Mouse (Mus musculus) right cerebral cortex, postnatal 4 days (tissue): ENCODE data around the gene Nlrp1a.

Experiments used
- DNase-seq: peaks from one replicate; pipeline ENCODE4 v3.0.0-alpha.2; 2022

Nlrp1a gene

DNA sequence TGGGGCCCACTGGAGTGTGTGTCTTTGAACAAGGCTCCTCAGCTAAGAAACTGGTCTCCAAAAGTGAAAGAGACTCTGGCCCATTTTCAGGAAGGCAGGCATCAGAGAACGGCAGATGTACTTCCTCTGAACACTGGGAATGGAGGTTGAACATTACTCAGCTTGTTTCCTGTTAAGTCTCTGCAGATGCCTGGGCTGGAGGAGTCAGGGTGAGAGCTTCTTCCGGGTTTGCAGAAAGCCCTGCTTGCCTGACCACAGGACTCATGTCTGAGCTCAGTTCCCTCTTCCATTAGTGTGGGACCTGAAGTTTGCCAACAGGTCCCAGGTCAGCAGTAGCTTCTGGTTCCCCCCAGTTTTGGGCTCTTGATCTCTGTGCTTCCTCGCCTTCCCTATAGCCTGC lies at the start of gene Nlrp1a:
Gene Nlrp1a, minus strand, starts transcription at position 44 of the 400 bp plus-strand sequence.
- no peak for DNase-seq

DNA sequence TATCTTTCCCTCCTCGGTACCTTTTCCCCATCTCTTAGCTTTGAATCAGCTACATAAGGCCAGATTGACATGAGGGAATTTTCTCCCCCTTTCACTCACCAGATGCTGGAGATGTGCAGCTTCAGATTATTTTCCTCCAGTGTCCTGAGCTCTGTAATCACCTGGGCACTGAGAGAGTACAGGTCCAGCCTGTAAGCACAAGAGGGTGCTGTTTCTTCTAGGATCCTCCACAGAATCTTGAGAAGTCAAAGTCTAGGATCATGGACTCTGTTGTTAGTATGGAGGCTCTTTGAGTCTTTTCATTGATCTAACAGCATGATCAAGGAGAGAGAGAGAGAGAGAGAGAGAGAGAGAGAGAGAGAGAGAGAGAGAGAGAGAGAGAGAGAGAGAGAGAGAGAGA lies 25.1 kb upstream of the Nlrp1a start:
- no peak for DNase-seq

DNA sequence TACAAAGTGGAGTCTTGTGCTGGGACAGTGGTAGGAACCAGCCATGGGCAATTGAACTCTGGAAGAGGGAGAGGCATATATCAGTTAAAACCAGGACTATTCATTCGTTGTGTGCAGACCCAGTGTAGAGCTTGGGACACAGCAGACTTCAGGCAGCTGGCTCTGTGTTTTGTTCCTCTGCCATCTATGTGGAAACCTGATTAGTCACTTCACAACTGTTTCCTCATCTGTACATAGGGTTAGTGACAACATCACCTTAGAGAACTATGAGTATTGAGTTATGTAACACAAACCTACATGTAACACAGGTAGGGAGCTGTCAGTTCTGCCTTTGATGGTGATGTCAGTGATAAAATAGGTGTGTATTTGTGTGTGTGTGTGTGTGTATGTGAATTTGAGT lies 19.6 kb upstream of the Nlrp1a start:
- DNase-seq: no peak

DNA sequence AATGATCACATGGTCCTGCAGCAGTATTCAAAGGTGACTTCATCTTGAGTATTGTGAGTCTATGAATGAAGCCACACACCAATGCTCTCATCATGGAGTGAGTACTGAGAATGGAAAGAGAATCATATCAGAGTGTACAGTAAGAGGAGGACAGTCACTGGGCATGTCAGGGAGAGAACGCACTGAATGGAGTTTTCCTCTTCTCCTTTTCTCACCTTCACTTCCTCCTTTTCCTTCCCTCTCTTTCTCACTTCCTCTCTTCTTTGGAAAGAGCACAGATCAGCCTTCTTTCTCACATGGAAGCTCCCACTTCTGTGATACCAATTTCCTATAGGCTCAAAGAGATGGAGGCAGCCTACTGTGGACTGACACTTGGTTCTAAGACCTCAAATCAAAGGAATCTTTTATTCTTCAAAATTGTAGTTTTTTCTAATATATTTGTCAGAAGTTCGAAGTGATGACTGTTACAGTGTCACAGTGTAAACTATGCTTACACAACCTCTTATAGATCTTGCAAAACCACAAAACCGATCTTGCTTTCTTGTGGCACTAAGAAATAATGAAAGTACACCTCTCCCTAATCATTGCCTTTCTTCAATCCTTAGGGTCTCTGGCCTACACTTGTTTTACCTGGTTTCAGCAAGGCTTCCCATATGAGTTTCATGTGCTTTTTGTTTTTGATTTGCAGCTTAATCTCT lies 15.1 kb upstream of the Nlrp1a start:
- DNase-seq: no peak

DNA sequence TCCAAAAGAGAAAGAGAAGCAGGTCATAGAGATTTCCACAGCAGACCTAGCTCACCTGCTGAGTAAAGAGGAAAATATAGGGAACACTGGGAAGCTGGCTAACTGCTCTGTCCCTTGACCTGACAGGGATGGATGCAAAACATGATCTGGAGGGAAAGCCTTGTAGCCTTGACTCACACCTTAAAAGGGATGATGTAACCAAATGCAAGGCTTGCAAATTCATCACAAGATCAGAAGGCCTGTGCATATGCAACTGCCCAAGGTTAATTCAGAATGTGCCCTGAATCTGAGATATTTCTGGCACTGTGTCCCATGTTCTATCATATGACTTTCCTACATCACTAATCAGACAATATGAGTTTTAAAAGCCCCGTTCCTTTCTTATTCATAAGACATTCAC lies 10.8 kb upstream of the Nlrp1a start:
- no peak for DNase-seq

DNA sequence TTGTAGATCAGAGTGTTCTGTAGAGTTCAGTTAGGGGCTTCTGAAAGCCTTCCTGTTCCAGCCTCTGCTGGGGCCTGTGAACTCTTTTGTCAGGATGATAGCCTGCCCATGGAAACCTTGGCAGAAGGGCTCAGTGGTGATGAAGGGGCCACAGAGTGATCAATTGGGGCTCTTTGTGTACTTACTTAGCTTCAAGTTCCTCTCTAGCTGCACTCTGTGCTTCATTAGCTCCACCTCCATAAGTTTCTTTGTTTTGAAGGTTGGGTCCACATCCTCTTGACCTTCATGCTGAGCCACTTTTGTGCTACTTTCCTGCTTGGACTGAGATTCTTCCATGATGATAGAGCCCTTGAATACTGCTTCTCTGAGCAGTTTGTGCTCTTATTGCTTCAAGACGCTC lies 2.5 kb downstream of the Nlrp1a start:
- no peak for DNase-seq

DNA sequence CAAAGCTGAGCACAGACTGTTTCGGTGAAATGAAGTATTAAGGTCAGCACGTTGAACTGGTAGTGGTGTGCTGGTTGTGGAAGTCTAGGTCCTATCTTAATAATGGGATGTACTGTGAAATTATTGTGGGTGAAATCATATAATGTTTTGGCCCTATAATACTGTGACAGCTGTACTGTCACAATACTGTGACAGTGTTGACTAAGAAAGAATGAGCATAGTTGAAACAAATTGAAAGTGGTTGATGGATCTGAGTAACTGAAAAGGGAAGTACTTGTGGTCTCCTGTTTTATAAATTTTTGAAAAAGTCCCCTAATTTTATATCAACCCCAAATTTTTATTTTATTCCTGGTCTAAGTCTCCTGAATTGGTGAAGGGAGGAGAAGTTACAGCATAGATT lies 37.4 kb downstream of the Nlrp1a start:
- DNase-seq: no peak

DNA sequence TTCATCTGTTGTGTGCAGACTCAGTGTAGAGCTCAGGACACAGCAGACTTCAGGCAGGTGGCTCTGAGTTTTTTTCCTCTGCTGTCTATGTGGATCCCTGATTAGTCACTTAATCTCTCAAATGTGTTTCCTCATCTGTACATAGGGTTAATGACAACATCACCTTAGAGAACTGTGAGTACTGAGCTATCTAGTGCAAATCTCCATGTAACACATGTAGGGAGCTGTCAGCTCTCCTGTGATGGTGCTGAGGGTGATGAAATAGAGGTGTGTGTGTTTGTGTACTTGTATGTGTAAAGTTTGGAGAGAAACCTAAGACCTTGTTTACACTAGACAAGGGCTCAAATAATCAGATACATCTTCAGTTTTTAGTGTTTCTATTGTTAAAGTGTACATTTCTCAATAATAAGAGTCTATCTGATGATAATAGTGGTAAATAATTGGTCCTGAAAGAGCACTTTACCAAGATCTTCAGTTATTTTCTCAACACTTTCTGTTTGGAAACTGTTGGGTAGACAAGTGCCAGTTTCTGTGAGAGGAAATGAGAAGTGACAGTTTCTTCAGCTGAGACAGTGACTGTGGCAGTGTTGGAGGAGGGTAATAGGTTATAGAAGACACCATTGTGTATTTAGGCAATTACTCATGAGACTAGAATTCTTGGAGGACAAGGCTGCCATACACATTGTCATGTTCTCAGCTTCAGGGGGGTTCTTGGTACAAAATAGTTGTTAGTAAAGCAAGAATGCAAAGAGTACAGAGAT lies 38.1 kb downstream of the Nlrp1a start:
- DNase-seq: no peak

DNA sequence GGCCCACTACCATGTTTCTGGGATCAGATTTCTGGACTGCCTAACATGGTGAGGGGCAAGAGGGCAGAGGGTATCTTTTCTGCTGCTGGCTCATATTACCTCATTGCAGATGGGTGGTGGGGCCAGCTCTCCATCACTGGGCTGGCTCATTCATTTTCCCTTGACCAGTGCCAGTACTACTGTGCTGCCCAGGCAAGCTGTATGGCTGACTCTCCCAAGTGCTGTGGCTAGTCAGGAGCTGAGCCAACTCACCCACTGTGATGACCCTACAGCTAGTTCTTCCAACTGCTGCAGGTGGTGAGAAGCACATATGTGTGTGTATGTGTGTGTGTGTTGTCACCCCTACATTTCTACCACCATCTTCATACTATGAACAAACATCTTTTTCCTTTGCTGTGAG lies 40.6 kb downstream of the Nlrp1a start:
- DNase-seq: no peak

DNA sequence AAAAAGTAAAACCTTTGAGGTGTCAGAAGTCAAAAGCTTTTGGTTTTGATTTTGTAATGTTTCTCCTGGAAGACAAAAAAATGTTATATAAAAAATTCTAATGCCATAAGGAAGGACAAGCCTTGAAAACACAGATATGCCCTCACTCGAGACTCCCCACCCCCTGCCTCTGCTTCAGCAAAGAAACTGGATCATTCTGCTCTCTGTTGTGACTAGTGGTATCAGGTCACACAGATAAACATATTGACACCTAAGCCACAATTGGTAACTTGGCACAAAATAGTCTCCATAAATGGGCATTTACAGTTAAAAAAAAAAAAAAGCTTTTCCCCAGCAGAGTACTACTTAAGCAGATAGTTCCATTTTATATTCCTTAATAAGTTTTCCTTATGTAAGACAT lies 68.2 kb downstream of the Nlrp1a start:
- DNase-seq: no peak

DNA sequence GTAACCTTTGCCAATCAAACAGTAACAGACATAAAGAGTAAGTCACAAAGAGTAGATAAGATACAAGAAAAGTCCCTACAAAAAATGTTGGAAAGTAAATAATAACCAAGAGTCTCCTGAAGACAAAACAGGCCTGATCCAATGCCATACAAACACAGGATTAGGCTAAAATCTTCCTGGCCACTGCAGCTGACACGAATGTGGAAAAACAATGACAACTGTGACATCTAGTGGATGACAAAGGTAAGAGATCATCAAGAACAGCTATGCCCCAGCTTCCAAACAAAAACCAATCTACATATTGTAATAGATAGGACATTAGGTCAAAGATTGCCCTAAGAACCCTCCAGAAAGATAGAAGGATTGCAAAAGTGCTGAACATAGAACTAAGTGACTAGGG lies 92.0 kb downstream of the Nlrp1a start:
- DNase-seq: no peak
